In genomic region chr14:121191739-121192138, GRCm38 (mm10) we compare ENCODE assay signal across 8 mouse cellular contexts.
DNase-seq lines count a peak whose midpoint lies in the region; ATAC-seq and TF ChIP-seq lines count a peak whose summit lies in the region.

No protein-coding gene starts in this region.

- H3K4me3 ChIP-seq in midbrain, embryonic 10.5 days: no peak overlapping the region
- H3K4me3 ChIP-seq in midbrain, embryonic 11.5 days (ENCODE audit: low read depth, low read length): no peak overlapping the region
- peak overlapping the region; percentile 34 for H3K4me3 ChIP-seq in gastrocnemius, adult 2 months
- H3K4me3 ChIP-seq in hindbrain, postnatal 0 days (ENCODE audit: low read length): no peak overlapping the region
- H3K4me3 ChIP-seq in midbrain, embryonic 16.5 days (ENCODE audit: low read depth, low read length): no peak overlapping the region
- H3K4me3 ChIP-seq in thymus, adult 2 months (ENCODE audit: control insufficient read depth, insufficient read depth, low read length): no peak overlapping the region

- no peaks in the 10 kb centered on the region for H3K27me3 ChIP-seq in midbrain, embryonic 10.5 days (ENCODE audit: low read depth, poor library complexity, severe bottlenecking)
- H3K27me3 ChIP-seq in midbrain, embryonic 11.5 days (ENCODE audit: control insufficient read depth, insufficient read depth, low read length): no peaks in the 10 kb centered on the region
- no peaks in the 10 kb centered on the region for H3K27me3 ChIP-seq in hindbrain, postnatal 0 days (ENCODE audit: insufficient read depth, low read length)
- no peaks in the 10 kb centered on the region for H3K27me3 ChIP-seq in midbrain, embryonic 16.5 days (ENCODE audit: control insufficient read depth, insufficient read depth, low read depth, low read length)
- no peaks in the 10 kb centered on the region for H3K27me3 ChIP-seq in thymus, adult 2 months (ENCODE audit: control insufficient read depth, insufficient read depth, low read length)

- no peak for DNase-seq in midbrain, embryonic 10.5 days (ENCODE audit: low spot score)
- DNase-seq in midbrain, embryonic 11.5 days (ENCODE audit: low spot score, missing footprints): no peak
- peak; percentile 60 for DNase-seq in gastrocnemius, adult 2 months
- DNase-seq in hindbrain, postnatal 0 days (ENCODE audit: low spot score): peak; percentile 59
- DNase-seq in thymus, postnatal 25 days: no peak
- no peak for DNase-seq in retina, postnatal 1 day
- DNase-seq in thymus, adult 2 months: no peak

- peaks cover 13% of the 10 kb centered on the region; the same call in 1 of the 2 replicates for H3K9me3 ChIP-seq in midbrain, embryonic 10.5 days (replicated peaks)
- H3K9me3 ChIP-seq in midbrain, embryonic 11.5 days (ENCODE audit: control insufficient read depth, low read length): peaks cover 4% of the 10 kb centered on the region; the same call in 1 of the 2 replicates
- H3K9me3 ChIP-seq in hindbrain, postnatal 0 days (ENCODE audit: low read length): 0 out of 2 replicates have a peak, but pooled peaks cover 3% of the 10 kb centered on the region
- H3K9me3 ChIP-seq in midbrain, embryonic 16.5 days (replicated peaks; ENCODE audit: control insufficient read depth, low read length, poor library complexity, severe bottlenecking): peaks cover 4% of the 10 kb centered on the region

- H3K9ac ChIP-seq in midbrain, embryonic 11.5 days (ENCODE audit: low read length): no peak overlapping the region
- no peak overlapping the region for H3K9ac ChIP-seq in hindbrain, postnatal 0 days (replicated peaks; ENCODE audit: low read length)
- no peak overlapping the region for H3K9ac ChIP-seq in midbrain, embryonic 16.5 days (ENCODE audit: low read depth, low read length)

- H3K4me2 ChIP-seq in midbrain, embryonic 11.5 days: no peak overlapping the region
- H3K4me2 ChIP-seq in hindbrain, postnatal 0 days (ENCODE audit: low read depth, low read length): peak overlapping the region; percentile 23; the same call in 1 of the 2 replicates
- no peak overlapping the region for H3K4me2 ChIP-seq in midbrain, embryonic 16.5 days (ENCODE audit: low read length)

- no peak; the same call in 1 of the 2 replicates for ATAC-seq in midbrain, embryonic 11.5 days (ENCODE audit: low FRiP score)
- peak; percentile 79 for ATAC-seq in hindbrain, postnatal 0 days
- ATAC-seq in midbrain, embryonic 16.5 days: 0 out of 2 replicates have a peak, but pooled peaks have one; percentile 24

- H3K36me3 ChIP-seq in midbrain, embryonic 10.5 days: peaks cover 5% of the 10 kb centered on the region; the same call in 1 of the 2 replicates
- no peaks in the 10 kb centered on the region for H3K36me3 ChIP-seq in midbrain, embryonic 11.5 days (ENCODE audit: control insufficient read depth, insufficient read depth, low read length)
- H3K36me3 ChIP-seq in hindbrain, postnatal 0 days (ENCODE audit: insufficient read depth, low read length): no peaks in the 10 kb centered on the region
- no peaks in the 10 kb centered on the region for H3K36me3 ChIP-seq in midbrain, embryonic 16.5 days (ENCODE audit: control insufficient read depth, insufficient read depth, low read length)
- H3K36me3 ChIP-seq in thymus, adult 2 months (ENCODE audit: control insufficient read depth, insufficient read depth, low read length): no peaks in the 10 kb centered on the region

- 76% methylated on average over 13 of the region's 13 CpGs for WGBS in midbrain, embryonic 10.5 days
- 64% methylated on average over 13 of the region's 13 CpGs for WGBS in midbrain, embryonic 11.5 days
- WGBS in hindbrain, postnatal 0 days: 27% methylated on average over 13 of the region's 13 CpGs
- WGBS in midbrain, embryonic 16.5 days: 48% methylated on average over 13 of the region's 13 CpGs
- 89% methylated on average over 13 of the region's 13 CpGs for WGBS in thymus, adult 2 months

- no peak for TF ChIP-seq CTCF in gastrocnemius, adult 2 months (IDR thresholded peaks at IDR 0.05)
- TF ChIP-seq CTCF in hindbrain, postnatal 0 days (IDR thresholded peaks at IDR 0.05; ENCODE audit: low read depth): no peak
- TF ChIP-seq CTCF in thymus, adult 2 months (IDR thresholded peaks at IDR 0.05; ENCODE audit: borderline replicate concordance, control insufficient read depth, extremely low read depth, insufficient read depth, low read length, poor library complexity): no peak

- H3K27ac ChIP-seq in midbrain, embryonic 10.5 days (replicated peaks): peak overlapping the region; percentile 38; the same call in 1 of the 2 replicates
- no peak overlapping the region for H3K27ac ChIP-seq in midbrain, embryonic 11.5 days (ENCODE audit: low read depth, low read length)
- H3K27ac ChIP-seq in gastrocnemius, adult 2 months: peak overlapping the region; percentile 64
- H3K27ac ChIP-seq in hindbrain, postnatal 0 days: peak overlapping the region; percentile 72
- H3K27ac ChIP-seq in midbrain, embryonic 16.5 days (ENCODE audit: low read length): peak overlapping the region; percentile 9
- H3K27ac ChIP-seq in thymus, adult 2 months (ENCODE audit: control insufficient read depth, insufficient read depth, low read length): no peak overlapping the region

- H3K4me1 ChIP-seq in midbrain, embryonic 10.5 days: peaks cover 4% of the 10 kb centered on the region
- H3K4me1 ChIP-seq in midbrain, embryonic 11.5 days (ENCODE audit: control insufficient read depth, insufficient read depth, low read length): no peaks in the 10 kb centered on the region; the same call in 1 of the 2 replicates
- H3K4me1 ChIP-seq in hindbrain, postnatal 0 days (ENCODE audit: insufficient read depth, low read length): no peaks in the 10 kb centered on the region; the same call in 1 of the 2 replicates
- H3K4me1 ChIP-seq in midbrain, embryonic 16.5 days (ENCODE audit: control insufficient read depth, insufficient read depth, low read length): peaks cover 4% of the 10 kb centered on the region; the same call in 1 of the 2 replicates
- no peaks in the 10 kb centered on the region for H3K4me1 ChIP-seq in thymus, adult 2 months (replicated peaks; ENCODE audit: control insufficient read depth, insufficient read depth, low read length)

- no peak for TF ChIP-seq POLR2A in thymus, adult 2 months (IDR thresholded peaks at IDR 0.05; ENCODE audit: control insufficient read depth, extremely low read depth, insufficient read depth, low read length, poor library complexity)

- intact Hi-C loops in gastrocnemius, adult 2 months (cut with DNase I): no loop called here

Comparison
In these comparisons a context has a peak if more than half of its experiments do, and no peak if none do; other contexts are left out.
1. H3K27ac ChIP-seq: peak in midbrain, embryonic 10.5 days (single experiment), gastrocnemius, adult 2 months (single experiment), hindbrain, postnatal 0 days (single experiment) and midbrain, embryonic 16.5 days (single experiment); none in midbrain, embryonic 11.5 days (single experiment) and thymus, adult 2 months (single experiment).
2. DNase-seq: peak in gastrocnemius, adult 2 months (single experiment) and hindbrain, postnatal 0 days (single experiment); none in midbrain, embryonic 10.5 days (single experiment), midbrain, embryonic 11.5 days (single experiment), thymus, postnatal 25 days (single experiment), retina, postnatal 1 day (single experiment) and thymus, adult 2 months (single experiment).